Mouse (Mus musculus) layer of hippocampus, postnatal 36 days (tissue): ENCODE results near the gene Ddx10. TPM values are rescaled to one million over a fixed set of nuclear protein-coding genes. Genes with fewer than 3 reads are reported as not detected.

Source experiments
- DNase-seq, 2 experiments: peaks; one replicate each; pipeline ENCODE4 v3.0.0; 2022
- total RNA-seq, 2 experiments: library from RNA; stranded (reverse); gene quantifications; 2 replicates each; pipeline ENCODE4 v1.2.3; 2021

Gene Ddx10
- 10 to 100 TPM; 21.0 to 21.5 TPM for total RNA-seq

- peak; percentile 97 to 98 for DNase-seq
These were observed at the start of gene Ddx10 for GRCm38 (mm10) chr9:53247953-53248397. Gene Ddx10 (minus strand): TSS chr9:53248053.

DNA sequence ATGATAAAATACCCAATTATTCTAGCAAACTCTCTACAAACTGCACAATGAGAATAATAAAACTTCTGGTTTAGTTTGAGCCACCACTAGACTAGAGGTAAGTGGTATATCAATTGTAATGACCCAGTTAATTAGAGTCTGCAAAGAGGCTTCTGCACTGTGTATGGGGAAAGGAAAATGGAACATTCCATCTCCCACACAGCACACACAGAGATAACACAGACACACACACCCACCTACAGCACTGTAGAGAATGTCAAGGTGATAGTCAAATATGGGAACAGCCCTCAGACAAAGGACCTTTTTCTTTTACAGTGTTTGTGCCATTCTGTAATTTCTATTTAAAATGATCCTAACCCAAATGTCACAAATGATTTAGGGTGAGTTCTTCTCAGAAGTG lies 45.0 kb upstream of the Ddx10 start:
- no peak for DNase-seq

GRCm38 (mm10) chr9:53290006-53290405 lies 42.2 kb upstream of the Ddx10 start:
- no peak for DNase-seq

GRCm38 (mm10) chr9:53286793-53287192 lies 38.9 kb upstream of the Ddx10 start:
- DNase-seq: no peak

- no peak for DNase-seq
These were observed 31.1 kb upstream of the Ddx10 start for GRCm38 (mm10) chr9:53278997-53279396.

DNA sequence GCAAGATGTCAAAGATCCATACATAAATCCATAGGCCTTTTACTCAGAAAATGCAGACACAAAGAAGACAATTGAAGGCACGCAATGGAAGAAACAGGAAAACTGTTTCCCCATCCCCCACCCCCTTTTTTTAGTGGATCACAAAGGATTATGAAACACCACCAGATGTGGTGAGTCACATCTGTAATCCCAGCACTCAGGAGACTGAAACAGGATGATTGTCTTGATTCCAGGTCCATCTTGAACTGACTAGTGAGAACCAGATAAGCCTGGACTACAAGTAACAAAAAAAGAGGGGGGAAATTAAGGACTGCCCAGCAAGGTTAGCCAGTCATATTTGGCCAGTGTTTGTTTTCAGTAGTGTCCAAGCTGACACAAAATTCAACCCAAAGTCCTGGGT lies 28.5 kb upstream of the Ddx10 start:
- DNase-seq: no peak

DNA sequence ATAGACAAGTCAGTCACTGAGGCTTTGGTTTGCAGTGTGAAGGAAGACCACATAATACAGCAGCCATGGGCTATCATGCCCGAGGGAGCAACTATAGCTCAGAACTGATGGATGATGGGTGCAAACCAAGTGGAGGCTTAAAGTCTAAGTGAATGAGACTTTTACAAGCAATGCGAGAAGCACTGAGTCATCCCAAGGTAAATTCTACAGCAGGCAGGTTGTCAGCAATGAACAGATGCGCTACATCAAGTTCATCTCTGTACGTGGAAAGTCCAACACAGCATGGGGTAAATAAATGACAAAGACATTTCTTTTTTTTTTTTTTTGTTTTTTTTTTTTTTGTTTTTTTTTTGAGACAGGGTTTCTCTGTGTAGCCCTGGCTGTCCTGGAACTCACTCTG lies 24.9 kb upstream of the Ddx10 start:
- DNase-seq: no peak

DNA sequence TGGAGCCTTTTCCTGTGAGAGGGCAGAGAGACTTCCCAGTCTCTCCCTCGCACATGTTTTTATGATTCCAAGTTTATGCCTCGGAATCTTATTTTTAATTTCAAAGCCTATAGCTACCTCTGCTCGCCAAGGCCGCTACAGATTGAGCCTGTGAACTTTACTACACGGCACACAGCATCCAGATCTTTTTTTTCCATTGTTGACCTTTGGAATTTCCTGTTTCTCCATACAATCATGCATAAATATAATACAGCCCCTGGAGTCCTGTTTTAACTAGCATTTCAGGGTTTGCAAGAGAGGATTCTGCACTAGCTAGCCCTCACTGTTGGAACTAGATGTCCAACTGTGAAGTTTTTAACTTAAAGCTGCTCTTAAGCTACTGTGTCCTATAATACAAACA lies 24.4 kb upstream of the Ddx10 start:
- DNase-seq: no peak

DNA sequence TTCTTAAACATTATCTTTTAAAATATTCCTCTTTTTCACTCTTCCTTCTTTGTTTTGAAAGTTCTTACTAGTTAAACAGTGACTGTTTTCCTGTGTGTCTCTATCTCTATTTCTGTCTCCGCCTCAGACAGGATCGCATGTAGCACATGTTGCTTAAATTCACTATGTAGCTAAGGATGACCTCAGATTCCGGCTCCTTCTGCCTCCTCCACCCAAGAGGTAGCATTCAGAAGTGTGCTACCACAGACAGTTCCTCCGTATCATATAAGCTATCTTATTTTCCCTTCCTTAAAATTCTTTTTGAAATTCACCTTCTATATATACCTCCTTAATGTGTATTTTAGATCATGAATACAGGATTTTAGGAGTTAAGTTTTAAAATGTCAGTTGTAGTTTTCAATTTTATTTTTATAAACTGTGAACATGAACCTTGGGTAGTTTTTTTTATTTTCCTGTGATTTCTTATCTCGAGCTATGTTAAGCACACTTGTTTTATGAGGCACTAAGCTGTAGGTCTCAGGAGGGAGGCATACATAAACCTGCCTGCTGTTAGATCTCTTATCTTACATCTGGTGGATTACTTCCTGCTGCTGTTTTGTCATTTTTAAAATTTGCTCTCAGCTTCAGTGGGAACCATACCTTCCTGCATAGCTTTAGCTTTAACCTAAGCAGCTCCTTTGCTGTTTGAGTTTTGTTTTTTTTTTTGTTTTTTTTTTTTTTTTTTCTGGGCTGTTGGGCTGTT lies 23.6 kb upstream of the Ddx10 start:
- DNase-seq: no peak

- no peak for DNase-seq
These were observed 21.6 kb upstream of the Ddx10 start for GRCm38 (mm10) chr9:53269466-53269755.

- DNase-seq: no peak
These were observed 21.0 kb upstream of the Ddx10 start for GRCm38 (mm10) chr9:53268731-53269465.

GRCm38 (mm10) chr9:53268036-53268435 lies 20.2 kb upstream of the Ddx10 start:
- no peak for DNase-seq

DNA sequence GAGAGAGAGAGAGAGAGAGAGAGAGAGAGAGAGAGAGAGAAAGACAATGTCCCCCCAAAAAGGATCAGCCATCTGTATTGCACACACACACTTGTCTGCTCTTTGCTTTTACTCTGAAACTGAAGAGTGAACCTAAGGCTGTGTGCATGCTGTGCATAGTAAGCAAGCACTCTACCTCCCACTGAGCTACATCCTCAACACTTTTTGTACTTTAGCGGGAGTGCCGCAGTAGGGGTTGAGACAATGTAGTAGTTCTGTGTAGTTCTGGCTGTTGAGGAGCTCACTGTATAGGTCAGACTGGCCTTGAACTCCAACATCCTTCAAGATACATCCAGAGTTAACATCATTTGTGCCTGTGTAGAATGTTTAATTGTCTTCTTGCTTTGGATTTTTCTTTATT lies 17.7 kb upstream of the Ddx10 start:
- no peak for DNase-seq

DNA sequence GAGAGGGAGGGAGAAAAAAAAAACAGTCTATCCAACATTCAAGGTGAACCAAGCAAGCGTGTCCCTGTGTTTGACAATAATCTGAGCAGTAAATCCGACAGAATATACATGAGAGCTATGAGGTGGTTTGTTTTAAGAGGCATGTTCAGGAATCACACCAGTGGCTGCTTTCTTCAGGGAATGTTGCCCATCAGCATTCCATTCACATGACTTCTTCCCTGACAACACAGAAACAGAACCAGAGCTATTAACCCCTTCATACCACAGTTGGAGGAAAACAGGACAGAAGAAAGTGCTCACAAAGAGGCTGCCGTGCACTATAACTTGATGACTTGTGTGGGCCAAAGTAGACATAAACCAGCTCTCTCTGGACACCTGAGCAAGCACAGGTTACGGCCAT lies 16.5 kb upstream of the Ddx10 start:
- DNase-seq: no peak

- no peak for DNase-seq
These were observed 10.3 kb upstream of the Ddx10 start for GRCm38 (mm10) chr9:53258199-53258598.

DNA sequence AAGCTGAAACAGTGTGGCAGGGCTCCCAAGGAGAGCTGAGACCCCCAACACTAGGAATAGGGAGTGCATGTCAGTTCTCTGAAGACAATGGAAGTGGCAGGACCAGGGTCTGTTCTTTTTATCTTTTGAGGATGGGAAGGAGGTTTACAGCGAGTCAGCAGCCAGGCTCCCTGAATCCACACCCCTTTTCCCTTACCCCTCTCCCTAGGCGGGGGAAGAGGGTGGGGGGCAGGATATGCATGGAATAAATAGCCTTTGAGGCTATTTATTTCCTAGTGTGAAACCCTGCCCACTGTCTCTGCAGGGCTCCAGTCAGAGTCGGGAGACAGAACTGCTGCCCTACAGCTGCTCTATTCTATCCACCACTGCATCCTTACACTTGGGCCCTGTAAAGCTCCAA lies 9.9 kb upstream of the Ddx10 start:
- no peak for DNase-seq

DNA sequence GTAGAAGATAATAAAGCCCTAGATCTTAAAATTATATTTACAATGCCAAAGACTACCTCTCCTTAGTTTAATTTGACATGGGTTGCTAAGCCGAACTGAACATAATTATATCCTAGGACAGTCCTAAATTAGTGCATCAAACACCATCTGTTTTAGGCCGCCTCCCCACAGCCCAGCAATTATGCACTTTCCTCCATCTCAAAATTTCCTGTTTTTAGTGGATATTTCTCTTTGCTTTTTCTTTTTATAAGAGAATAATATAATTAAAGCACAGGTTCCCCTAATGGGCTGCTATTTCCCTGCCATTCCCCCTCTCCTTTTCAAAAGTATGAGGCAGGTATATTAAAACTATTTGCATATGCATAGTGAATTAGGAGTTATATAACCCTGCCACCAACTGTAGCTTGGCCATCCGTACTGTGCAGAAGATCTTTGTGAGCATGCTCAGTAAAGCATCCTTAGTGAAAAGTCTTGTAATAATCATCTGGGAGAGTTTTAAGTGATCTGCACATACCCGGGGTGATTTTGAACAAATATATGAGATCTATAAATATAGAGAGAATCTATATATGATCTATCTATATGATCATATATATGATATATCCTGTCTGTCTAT lies 8.9 kb upstream of the Ddx10 start:
- DNase-seq: peak in 1 of 2 experiments; percentile 5

DNA sequence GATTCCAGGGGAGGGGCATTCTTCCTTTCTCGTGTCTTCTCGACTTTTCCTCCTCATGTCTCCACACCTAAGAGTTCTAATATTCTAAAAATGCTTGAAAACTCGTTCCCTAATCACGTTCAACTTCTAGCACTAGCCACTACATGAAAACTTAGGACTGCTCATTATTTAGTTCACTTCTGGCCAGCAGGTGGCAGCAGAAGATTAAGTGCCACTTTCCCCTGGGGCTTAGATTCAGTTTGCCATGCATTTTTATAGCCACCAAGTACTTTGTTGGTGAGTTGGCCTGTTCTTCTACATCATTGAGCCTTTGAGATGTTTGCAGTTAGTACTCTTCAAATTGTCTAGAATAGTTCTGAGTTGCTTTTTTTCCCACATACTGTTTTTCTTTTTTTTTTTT lies 6.5 kb upstream of the Ddx10 start:
- peak; percentile 63 to 69 for DNase-seq

DNA sequence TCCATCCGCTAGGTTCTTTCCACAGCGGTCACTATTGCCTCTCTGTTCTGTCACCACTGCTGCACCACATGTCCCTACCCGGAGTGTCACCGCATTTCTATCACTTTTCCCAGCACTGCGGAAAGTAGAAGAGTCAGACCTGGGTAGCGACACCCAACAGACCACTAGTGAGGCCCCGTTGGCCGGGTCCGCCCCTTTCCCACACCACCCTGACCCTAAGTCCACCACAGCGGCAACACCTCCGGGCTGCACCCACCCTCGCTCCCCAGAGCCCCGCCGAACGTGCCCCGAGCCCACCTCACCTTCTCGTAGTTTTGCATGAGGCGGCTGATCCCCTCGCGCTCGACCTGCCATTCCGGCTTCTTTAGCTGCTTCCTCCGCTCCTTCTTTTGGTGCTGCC lies 337 bp downstream of the Ddx10 start:
- DNase-seq: peak in 1 of 2 experiments; percentile 8

- DNase-seq: no peak
These were observed 29.7 kb downstream of the Ddx10 start for GRCm38 (mm10) chr9:53218181-53218580.

DNA sequence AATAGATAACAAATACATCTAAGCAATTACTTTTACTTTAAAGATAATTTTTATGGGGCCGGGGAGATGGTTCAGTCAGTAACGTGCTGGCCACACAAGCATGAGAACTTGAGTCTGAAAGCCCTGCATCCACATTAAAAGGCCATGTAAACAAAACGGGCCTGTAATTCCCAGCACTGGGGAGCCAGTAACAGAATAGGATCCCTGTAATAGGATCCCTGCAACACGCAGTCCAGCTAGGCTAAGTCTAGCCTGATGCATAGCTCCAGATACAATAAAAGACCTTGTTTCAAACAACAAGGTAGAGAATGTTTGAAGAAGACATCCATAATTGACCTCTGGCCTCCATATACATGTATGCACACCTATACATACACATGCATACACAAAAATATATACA lies 39.6 kb downstream of the Ddx10 start:
- no peak for DNase-seq

DNA sequence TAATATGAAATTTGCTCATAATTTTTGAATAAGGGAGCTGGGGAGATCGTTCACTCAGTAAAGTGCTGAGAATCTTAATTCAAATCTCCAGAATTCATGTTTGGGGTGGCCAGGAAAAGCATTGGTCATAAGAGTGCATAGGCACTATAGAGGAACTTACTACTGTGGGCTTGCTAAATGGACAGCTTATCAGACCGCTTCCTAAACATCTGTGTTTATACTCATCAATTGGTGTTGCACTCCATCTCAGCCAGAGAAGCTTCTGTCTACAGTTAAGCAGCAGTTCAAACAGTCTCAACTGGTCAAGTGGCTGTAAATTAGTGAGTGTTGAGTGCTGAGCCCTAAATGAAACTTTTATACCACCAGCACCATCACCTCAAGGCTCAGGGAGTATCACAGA lies 73.3 kb downstream of the Ddx10 start:
- DNase-seq: no peak

- no peak for DNase-seq
These were observed 74.6 kb downstream of the Ddx10 start for GRCm38 (mm10) chr9:53173258-53173657.

GRCm38 (mm10) chr9:53144266-53144665 lies 103.6 kb downstream of the Ddx10 start:
- peak; percentile 9 to 56 for DNase-seq
